Mouse (Mus musculus): Measurements from ENCODE around the gene Ecsit. TPM values are rescaled to one million over a fixed set of nuclear protein-coding genes. Genes with fewer than 3 reads are reported as not detected.

Ecsit gene
- polyA plus RNA-seq, 1 experiment from 2014 or later, result 40.9 TPM

DNA sequence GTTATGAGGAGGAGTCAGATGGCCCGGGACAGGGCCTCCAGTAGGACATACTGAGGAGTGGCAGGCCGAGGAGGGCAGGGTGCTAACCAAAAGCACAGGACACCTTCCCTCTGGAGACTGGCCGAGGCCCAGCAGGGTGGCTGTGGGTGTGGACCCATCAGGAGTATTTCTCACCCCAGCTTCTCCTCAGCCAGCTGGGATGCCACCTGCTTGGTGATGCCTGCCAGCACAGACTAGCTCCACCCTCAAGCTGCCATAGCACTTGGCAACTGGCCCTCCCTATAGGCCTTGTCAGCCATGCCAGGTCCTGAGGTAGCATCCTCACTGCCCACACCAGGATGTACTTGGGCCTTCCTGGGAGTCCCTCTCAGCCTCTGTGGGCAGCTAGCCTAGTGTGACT, 20.9 kb downstream of the Ecsit start:
- Histone ChIP-seq H3K4me3 (no peak overlapping the region), H3K27me3 (no peaks in the 10 kb centered on the region), H3K9ac (no peak overlapping the region), H3K27ac (no peak overlapping the region), H3K4me1 (no peaks in the 10 kb centered on the region), H3K4me2 (no peak overlapping the region), H3K9me3 (peaks cover 2% of the 10 kb centered on the region; the same call in 1 of the 2 replicates), H3K36me3 (peaks cover 66% of the 10 kb centered on the region)
- WGBS, result 86% methylated on average over 3 of the region's 3 CpGs
- ATAC-seq (ENCODE audit: insufficient number of reproducible peaks, insufficient read depth, low FRiP score, low TSS enrichment, low read depth), result 0 out of 2 replicates have a peak, but pooled peaks have one; percentile 35

DNA sequence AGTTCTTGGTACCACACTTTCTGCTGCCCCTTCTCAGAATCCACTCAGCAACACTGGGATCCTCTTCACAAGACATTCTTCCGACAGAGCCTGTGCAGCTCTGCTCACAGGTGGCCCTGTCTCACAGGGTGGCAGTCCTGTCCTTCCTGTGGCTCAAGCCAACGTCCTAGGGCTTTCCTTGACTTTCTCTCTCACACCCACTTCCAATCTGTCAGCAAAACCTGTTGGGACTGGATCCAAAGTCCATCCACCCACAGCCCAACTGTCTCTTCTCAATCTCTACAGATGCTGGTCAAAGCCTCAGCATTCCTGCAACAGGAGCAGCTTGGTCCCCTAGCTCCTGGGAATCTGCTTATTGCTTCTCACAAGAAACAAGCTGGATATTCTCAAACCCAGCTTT, 23.9 kb downstream of the Ecsit start:
- Histone ChIP-seq H3K27ac (no peak overlapping the region), H3K9me3 (peaks cover 2% of the 10 kb centered on the region; the same call in 1 of the 2 replicates), H3K36me3 (peaks cover 74% of the 10 kb centered on the region), H3K4me1 (no peaks in the 10 kb centered on the region), H3K9ac (peak overlapping the region; percentile 11; the same call in 1 of the 2 replicates), H3K4me3 (no peak overlapping the region), H3K27me3 (peaks cover 3% of the 10 kb centered on the region), H3K4me2 (no peak overlapping the region)
- 77% methylated on average over 2 of the region's 2 CpGs for WGBS
- ATAC-seq (ENCODE audit: insufficient number of reproducible peaks, insufficient read depth, low FRiP score, low TSS enrichment, low read depth), result no peak

DNA sequence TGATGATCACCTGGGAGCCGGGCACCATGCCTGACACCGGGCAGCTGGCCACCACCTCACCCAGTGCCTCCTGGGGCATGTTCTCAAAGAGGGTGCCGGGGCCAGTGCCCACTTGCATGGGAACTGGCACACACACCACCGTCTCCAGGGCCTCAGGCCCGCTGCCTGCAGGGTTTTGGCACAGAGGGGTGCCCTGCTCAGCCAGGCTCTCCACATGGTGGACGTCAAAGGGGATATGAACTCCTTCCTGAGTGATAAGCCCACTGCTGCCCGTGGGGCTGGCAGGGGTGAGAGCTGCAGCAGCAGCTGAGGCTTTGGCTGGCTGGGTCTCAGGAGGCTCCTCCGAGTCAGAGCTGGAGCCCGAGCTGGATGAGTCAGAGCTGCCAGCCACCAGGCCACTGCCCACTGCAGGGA, 27.2 kb downstream of the Ecsit start:
- H3K27ac ChIP-seq, result no peak overlapping the region
- no peak overlapping the region for H3K4me2 ChIP-seq
- ATAC-seq (ENCODE audit: insufficient number of reproducible peaks, insufficient read depth, low FRiP score, low TSS enrichment, low read depth), result no peak
- H3K9me3 ChIP-seq, result peaks cover 2% of the 10 kb centered on the region; the same call in 1 of the 2 replicates
- H3K36me3 ChIP-seq, result peaks cover 42% of the 10 kb centered on the region
- H3K27me3 ChIP-seq, result peaks cover 36% of the 10 kb centered on the region
- no peak overlapping the region for H3K9ac ChIP-seq
- peaks cover 5% of the 10 kb centered on the region; the same call in 1 of the 2 replicates for H3K4me1 ChIP-seq
- H3K4me3 ChIP-seq, result no peak overlapping the region
- 86% methylated on average over 9 of the region's 9 CpGs for WGBS

DNA sequence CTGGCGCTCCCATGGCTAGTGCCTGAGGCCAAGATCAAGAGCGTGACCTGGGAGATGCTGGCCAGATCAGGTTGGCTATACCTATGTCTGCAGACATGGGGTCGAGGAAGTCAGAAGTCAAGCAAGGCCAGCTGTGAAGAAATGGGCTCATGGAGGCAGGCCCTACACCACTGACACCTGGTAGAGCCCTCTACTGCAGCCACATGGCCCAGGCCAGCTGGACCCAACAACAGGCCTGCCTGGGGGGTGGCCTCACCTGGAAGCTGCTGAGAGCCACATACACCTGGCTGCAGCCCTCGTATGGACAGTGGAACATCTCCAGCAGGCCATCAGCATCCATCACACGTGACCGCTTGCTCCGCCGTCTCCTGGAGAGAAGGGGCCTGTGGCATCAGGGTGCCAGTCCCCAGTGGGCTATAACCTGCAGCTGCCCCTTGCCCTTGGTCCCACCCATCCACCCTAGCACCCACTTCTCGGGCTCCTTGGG, 28.2 kb downstream of the Ecsit start:
- Histone ChIP-seq H3K4me3 (no peak overlapping the region), H3K27me3 (peaks cover 45% of the 10 kb centered on the region), H3K4me1 (peaks cover 5% of the 10 kb centered on the region; the same call in 1 of the 2 replicates), H3K27ac (no peak overlapping the region), H3K9ac (no peak overlapping the region), H3K36me3 (peaks cover 35% of the 10 kb centered on the region), H3K9me3 (peaks cover 2% of the 10 kb centered on the region; the same call in 1 of the 2 replicates), H3K4me2 (no peak overlapping the region)
- 90% methylated on average over 9 of the region's 9 CpGs for WGBS
- ATAC-seq (ENCODE audit: insufficient number of reproducible peaks, insufficient read depth, low FRiP score, low TSS enrichment, low read depth), result no peak

DNA sequence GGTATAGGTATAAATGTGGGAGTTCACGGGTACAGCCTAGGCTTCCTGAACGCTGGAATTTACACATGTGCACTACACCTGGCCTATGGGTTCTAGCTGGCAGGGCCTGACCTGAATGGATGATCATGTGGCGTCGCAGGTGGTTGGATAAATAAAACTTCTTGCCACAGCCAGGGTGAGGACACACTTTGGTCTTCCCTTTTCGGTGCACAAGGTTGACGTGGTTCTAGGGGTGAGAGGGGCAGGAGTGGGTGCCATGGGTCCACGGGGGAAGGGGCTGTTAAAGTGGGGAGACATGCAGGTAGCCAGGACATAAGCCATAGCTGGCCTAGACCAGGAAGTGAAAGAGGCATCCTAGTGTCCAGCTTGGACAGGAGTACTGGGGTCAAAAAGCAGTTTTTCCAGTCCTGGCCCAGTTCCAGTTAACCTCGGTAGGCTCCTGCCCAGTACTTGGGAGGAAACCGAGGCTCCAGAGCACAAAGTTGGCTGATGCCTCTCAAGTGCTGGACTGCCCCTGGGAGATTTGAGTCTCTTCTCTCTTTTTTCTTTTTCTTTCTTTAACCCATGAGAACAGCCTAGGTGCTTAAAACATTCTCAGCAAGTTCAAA, 28.8 kb downstream of the Ecsit start:
- Histone ChIP-seq H3K36me3 (peaks cover 29% of the 10 kb centered on the region), H3K4me3 (no peak overlapping the region), H3K4me2 (no peak overlapping the region), H3K9me3 (peaks cover 2% of the 10 kb centered on the region; the same call in 1 of the 2 replicates), H3K27ac (no peak overlapping the region), H3K27me3 (peaks cover 52% of the 10 kb centered on the region), H3K9ac (no peak overlapping the region), H3K4me1 (peaks cover 11% of the 10 kb centered on the region)
- WGBS, result 75% methylated on average over 9 of the region's 9 CpGs
- ATAC-seq (ENCODE audit: insufficient number of reproducible peaks, insufficient read depth, low FRiP score, low TSS enrichment, low read depth), result no peak

DNA sequence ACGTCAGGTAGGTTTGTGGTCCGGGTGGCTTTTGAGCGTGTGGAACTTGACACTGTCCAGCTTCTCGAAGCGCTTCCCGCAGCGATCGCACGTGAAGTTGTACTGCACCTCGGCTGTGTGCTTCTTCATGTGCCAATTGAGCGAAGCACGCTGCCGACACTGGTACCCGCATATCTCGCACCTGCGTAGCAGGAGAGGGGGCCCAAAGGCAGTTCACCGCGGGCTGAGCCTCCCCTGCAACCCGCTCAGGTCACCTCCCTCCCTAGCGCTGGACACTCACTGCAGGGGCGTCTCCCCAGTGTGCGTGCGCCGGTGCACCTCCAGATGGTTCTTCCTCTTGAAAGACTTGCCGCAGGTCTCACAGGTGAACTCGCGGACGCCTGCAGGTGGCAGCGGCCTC, 29.5 kb downstream of the Ecsit start:
- H3K27me3 ChIP-seq, result peaks cover 59% of the 10 kb centered on the region
- no peak for ATAC-seq (ENCODE audit: insufficient number of reproducible peaks, insufficient read depth, low FRiP score, low TSS enrichment, low read depth)
- WGBS, result 33% methylated on average over 29 of the region's 29 CpGs

DNA sequence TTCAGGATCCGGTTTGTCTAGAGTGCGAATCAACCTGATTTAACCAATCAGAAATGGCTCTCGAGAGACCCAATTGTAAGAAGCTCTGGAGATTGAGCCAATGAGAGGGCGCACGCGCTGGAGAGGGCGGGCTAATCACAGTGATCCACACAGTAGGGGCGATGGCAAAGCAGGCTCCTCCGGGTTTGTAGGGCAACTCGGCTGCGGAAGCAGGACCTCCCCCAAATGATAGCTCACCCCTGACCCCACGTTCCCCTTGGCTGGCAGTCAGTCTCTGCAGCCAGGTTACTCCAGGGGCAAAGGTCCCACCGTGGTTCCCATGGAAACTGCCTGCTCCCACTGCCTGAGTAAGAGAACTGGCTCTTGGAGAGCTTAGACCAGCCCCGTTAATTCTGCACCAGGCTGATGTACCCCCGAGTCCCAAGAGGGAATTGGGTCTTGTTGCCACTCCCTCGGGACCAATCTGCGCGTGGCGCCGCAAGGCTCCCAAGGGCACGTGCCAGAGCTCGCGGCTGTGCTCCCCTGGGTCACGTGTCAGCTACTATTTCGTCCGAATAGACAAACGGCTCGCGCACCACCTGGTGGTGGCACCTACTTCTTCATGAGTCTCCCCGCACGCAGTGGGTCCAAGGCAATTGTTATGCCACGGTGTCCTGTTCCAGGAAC, 30.7 kb downstream of the Ecsit start:
- WGBS, result 3% methylated on average over 32 of the region's 32 CpGs
- Histone ChIP-seq H3K27ac (no peak overlapping the region), H3K4me2 (peak overlapping the region; percentile 29), H3K36me3 (peaks cover 22% of the 10 kb centered on the region), H3K4me1 (peaks cover 24% of the 10 kb centered on the region), H3K4me3 (no peak overlapping the region), H3K9ac (no peak overlapping the region), H3K9me3 (peaks cover 1% of the 10 kb centered on the region; the same call in 1 of the 2 replicates), H3K27me3 (peaks cover 71% of the 10 kb centered on the region)
- 0 out of 2 replicates have a peak, but pooled peaks have one; percentile 13 for ATAC-seq (ENCODE audit: insufficient number of reproducible peaks, insufficient read depth, low FRiP score, low TSS enrichment, low read depth)

More for the DNA sequence above, 29.5 kb downstream of the Ecsit start:
- Histone ChIP-seq H3K4me1 (peaks cover 18% of the 10 kb centered on the region), H3K9ac (0 out of 2 replicates have a peak overlapping the region, but pooled peaks have one; percentile 6), H3K4me2 (no peak overlapping the region), H3K36me3 (peaks cover 25% of the 10 kb centered on the region), H3K9me3 (peaks cover 2% of the 10 kb centered on the region; the same call in 1 of the 2 replicates), H3K4me3 (no peak overlapping the region), H3K27ac (no peak overlapping the region)

DNA sequence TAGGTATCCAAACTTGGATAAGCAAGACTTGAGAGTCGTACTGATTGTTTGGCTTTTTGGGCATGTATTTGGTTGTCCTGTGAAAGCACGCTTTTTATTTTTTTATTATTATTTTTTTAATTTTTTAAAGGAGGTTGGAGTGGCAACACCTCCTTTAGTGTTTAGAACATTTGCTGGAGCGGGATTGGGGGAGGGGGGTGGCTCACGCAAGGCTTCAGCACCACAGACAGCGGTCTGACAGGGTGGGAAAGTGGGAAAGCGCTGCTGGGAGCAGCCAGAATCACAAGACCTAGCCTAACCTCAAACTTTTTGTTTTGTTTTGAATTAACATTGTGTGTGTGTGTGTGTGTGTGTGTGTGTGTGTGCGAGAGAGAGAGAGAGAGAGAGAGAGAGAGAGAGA, 31.6 kb downstream of the Ecsit start:
- Histone ChIP-seq H3K36me3 (peaks cover 16% of the 10 kb centered on the region), H3K27ac (no peak overlapping the region), H3K9me3 (no peaks in the 10 kb centered on the region), H3K9ac (no peak overlapping the region), H3K4me2 (no peak overlapping the region), H3K4me1 (peaks cover 24% of the 10 kb centered on the region), H3K27me3 (peaks cover 79% of the 10 kb centered on the region), H3K4me3 (no peak overlapping the region)
- no peak for ATAC-seq (ENCODE audit: insufficient number of reproducible peaks, insufficient read depth, low FRiP score, low TSS enrichment, low read depth)
- WGBS, result 24% methylated on average over 6 of the region's 7 CpGs

DNA sequence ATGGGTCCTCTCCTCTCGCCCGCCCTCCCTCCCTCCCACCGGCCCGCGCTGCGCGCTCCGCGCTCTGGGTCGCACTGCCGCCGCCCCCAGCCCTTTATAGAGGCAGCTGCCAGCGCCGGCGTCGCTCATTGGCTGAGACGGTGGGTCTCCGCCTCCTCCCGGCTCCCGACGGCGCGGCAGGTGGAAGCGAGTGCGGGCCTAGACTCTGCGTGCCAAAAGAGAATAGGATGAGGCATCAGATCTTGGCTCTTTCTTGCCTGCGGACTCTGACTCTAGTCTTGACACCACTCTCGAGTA, 33.3 kb downstream of the Ecsit start, which contains the start of gene Elavl3:
TSS of gene Elavl3 (minus strand) at position 66 of the 297 bp plus-strand sequence.
- H3K4me1 ChIP-seq, result peaks cover 24% of the 10 kb centered on the region
- H3K9me3 ChIP-seq, result no peaks in the 10 kb centered on the region
- H3K36me3 ChIP-seq, result peaks cover 1% of the 10 kb centered on the region
- no peak for ATAC-seq (ENCODE audit: insufficient number of reproducible peaks, insufficient read depth, low FRiP score, low TSS enrichment, low read depth)
- H3K4me2 ChIP-seq, result peak within 1 kb of the TSS; percentile 71
- no peak within 1 kb of the TSS for H3K27ac ChIP-seq
- H3K4me3 ChIP-seq, result peak within 1 kb of the TSS; percentile 42
- 1% methylated on average over 28 of the region's 28 CpGs for WGBS
- H3K9ac ChIP-seq, result peak within 1 kb of the TSS; percentile 32; the same call in 1 of the 2 replicates
- H3K27me3 ChIP-seq, result peaks cover 94% of the 10 kb centered on the region

DNA sequence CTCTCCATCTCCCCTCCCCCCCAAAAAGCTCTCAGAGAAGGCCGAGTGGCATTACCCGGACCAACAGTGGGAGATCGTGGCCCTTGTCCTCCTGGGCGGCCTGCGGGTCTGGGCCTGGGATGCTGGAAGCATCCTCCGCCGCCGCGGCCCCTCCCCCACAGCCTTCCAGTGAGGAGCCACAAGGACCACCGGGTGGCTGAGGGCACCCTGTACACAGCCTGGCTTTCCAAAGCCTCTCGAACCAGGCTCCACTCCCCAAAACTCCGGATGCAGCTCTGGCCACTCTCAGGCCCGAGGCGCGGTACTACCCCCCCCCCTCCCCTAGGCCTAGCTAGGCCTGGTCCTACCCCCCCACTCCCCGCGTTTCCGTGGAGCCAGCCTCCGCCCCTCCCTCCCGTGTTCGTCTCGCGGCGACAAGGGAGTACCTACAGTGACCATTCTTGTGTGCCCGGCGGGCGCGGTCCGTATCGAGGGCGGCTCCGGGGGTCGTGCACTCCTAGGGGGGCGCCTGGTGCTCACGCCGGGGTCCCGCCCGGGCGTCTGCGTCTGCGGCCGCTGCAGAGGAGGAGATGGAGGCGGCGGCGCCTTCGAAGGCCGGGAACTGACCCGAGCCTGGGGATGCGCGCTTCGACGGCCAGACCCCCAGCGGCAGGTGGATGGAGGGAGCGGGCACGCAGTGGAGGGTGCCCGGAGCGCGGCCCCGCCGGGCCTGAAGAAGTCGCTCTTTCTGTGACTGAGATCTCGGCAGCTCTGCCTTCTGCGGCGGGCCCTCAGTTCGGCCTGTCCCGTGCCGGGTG, 33.9 kb downstream of the Ecsit start:
- no peak for ATAC-seq (ENCODE audit: insufficient number of reproducible peaks, insufficient read depth, low FRiP score, low TSS enrichment, low read depth)
- peak overlapping the region; percentile 42 for H3K4me3 ChIP-seq
- peak overlapping the region; percentile 71 for H3K4me2 ChIP-seq
- H3K36me3 ChIP-seq, result no peaks in the 10 kb centered on the region
- H3K4me1 ChIP-seq, result peaks cover 24% of the 10 kb centered on the region
- H3K9me3 ChIP-seq, result no peaks in the 10 kb centered on the region
- no peak overlapping the region for H3K27ac ChIP-seq
- WGBS, result 1% methylated on average over 62 of the region's 67 CpGs
- H3K27me3 ChIP-seq, result peaks cover 91% of the 10 kb centered on the region
- peak overlapping the region; percentile 32; the same call in 1 of the 2 replicates for H3K9ac ChIP-seq

DNA sequence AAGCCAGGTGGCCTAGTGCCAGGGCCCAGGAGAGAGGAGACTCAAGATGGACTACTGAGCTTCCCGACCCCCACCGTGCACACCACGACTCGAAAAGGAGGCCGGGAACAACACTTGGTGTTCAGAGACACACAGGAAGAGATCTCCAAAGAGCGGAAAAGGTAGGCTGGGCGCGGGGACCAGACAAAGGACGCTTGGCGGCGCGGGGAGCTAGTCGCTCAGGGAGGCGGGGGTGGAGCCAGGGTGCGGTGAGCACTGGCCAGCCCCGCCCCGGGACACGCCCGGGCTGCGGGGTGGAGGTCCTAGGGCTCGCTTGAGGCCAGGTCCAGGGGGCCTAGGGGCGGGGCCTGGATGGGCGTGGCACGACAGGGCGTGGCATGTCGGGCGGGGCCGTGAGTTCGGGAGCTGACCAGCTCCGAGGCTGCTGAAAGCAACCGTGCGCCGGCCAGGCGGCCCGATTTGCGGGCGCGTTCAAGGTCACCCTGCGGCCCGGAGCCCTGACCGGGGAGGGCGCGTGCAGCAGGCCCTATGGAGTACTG, 34.8 kb downstream of the Ecsit start:
- Histone ChIP-seq H3K27me3 (peaks cover 82% of the 10 kb centered on the region), H3K4me3 (peak overlapping the region; percentile 42), H3K9ac (0 out of 2 replicates have a peak overlapping the region, but pooled peaks have one; percentile 32), H3K36me3 (no peaks in the 10 kb centered on the region), H3K4me2 (peak overlapping the region; percentile 71), H3K9me3 (no peaks in the 10 kb centered on the region), H3K27ac (no peak overlapping the region), H3K4me1 (peaks cover 24% of the 10 kb centered on the region)
- WGBS, result 1% methylated on average over 41 of the region's 43 CpGs
- no peak; the same call in 1 of the 2 replicates for ATAC-seq (ENCODE audit: insufficient number of reproducible peaks, insufficient read depth, low FRiP score, low TSS enrichment, low read depth)

All from embryonic facial prominence, embryonic 13.5 days (tissue).